Mouse (Mus musculus) stomach, embryonic 14.5 days (tissue): Measurements from ENCODE around the gene Tas2r135. TPM values are rescaled to one million over a fixed set of nuclear protein-coding genes. Genes with fewer than 3 reads are reported as not detected.

Source experiments
- ATAC-seq: fragments of 200-750 bp; cut with Nextera tagmentation; 2 replicates; pipeline ENCODE4 v1.8.0; 2017; ENCODE audit warnings: low read depth, moderate TSS enrichment; ENCODE audit not compliant: insufficient number of reproducible peaks, insufficient read depth, low FRiP score
- H3K27ac ChIP-seq: fragments of 300-500 bp; sonication (generic); 2 replicates; pipeline ENCODE4 v1.5.1; 2014; ENCODE audit warnings: mild to moderate bottlenecking, low read length, moderate library complexity, mixed read lengths
- H3K27me3 ChIP-seq: fragments of 300-500 bp; sonication (generic); 2 replicates; pipeline ENCODE4 v1.6.1; 2014; ENCODE audit warnings: low read length, control low read depth, mixed read lengths; ENCODE audit not compliant: control insufficient read depth, insufficient read depth
- H3K36me3 ChIP-seq: fragments of 300-500 bp; sonication (generic); 2 replicates; pipeline ENCODE4 v1.6.1; 2014; ENCODE audit warnings: mild to moderate bottlenecking, control low read depth, low read length, moderate library complexity, mixed read lengths; ENCODE audit not compliant: control insufficient read depth, insufficient read depth
- H3K4me1 ChIP-seq: fragments of 300-500 bp; sonication (generic); 2 replicates; pipeline ENCODE4 v1.6.1; 2014; ENCODE audit warnings: low read length, control low read depth, mixed read lengths; ENCODE audit not compliant: control insufficient read depth, insufficient read depth
- H3K4me2 ChIP-seq: fragments of 300-500 bp; sonication (generic); replicated peaks from 2 replicates; pipeline ENCODE4 v1.6.1; 2014; ENCODE audit warnings: low read depth, low read length, control low read depth
- H3K4me3 ChIP-seq: fragments of 300-500 bp; sonication (generic); 2 replicates; pipeline ENCODE4 v1.5.1; 2014; ENCODE audit warnings: low read depth, low read length, control low read depth
- H3K9ac ChIP-seq: fragments of 300-500 bp; sonication (generic); replicated peaks from 2 replicates; pipeline ENCODE4 v1.6.1; 2014; ENCODE audit warnings: low read depth, mild to moderate bottlenecking, control low read depth, low read length, moderate library complexity, mixed read lengths
- H3K9me3 ChIP-seq: fragments of 300-500 bp; sonication (generic); 2 replicates; pipeline ENCODE4 v1.6.1; 2016; ENCODE audit warnings: low read depth, low read length, control low read depth; ENCODE audit not compliant: control insufficient read depth
- WGBS: fragments of 180-500 bp; shearing (Covaris S2); extraction: QIAGEN DNeasy Blood & Tissue Kit; methylation state at CpG from one replicate; pipeline ENCODE4 v1.1.7; 2014; 5-methylcytosine and 5-hydroxymethylcytosine counted together
- polyA plus RNA-seq: library from polyadenylated mRNA; unstranded; fragments of >200 nt; fragmentation: Nextera tagmentation; extraction: Ambion mirVana; gene quantifications from 2 replicates; pipeline ENCODE4 v1.2.1, GENCODE M21; 2014

The Tas2r135 gene
- polyA plus RNA-seq, 1 experiment from 2014 or later: not detected

DNA sequence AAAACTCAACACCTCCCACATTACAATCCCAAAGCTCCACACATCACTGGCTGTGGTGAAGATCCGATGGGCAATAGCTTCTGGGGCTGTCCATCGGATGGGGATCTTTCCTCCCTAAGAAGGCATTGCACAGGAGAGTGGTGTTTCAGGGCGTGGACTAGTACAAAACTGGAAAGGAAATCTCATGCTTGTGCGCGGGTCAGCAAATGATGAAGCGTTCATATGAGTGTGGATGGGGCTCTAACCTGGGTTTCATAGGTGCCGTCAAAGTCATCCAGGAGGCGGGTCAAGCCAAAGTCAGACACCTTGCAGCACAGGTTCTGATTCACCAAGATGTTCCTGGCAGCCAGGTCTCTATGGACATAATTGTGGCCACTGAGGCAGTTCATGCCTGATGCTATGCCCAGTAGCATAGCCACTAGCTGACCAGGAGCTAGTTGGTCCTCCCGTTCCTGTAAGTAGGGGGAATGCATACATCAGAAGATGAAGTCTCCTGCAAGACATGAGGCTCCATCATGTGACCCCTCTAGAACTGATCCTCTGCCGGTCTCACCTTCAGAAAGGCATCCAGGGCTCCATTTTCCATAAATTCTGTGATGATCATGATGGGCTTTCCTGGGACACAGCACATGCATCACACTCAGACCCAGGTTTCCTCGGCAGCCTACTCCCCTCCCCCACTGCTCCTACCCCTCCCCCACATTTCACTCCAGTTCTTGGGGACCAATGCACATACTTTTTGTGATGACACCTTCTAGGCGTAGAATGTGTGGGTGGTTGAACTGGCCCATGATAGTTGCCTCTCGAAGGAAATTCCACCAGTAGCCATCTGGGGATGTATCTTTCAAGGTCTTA is 44.0 kb upstream of the Tas2r135 start:
- Histone ChIP-seq H3K9ac (no peak overlapping the region), H3K4me1 (peaks cover 8% of the 10 kb centered on the region), H3K36me3 (peaks cover 36% of the 10 kb centered on the region), H3K4me3 (no peak overlapping the region), H3K27me3 (no peaks in the 10 kb centered on the region), H3K4me2 (no peak overlapping the region), H3K9me3 (no peaks in the 10 kb centered on the region), H3K27ac (no peak overlapping the region)
- WGBS: 91% methylated on average over 13 of the region's 13 CpGs
- no peak for ATAC-seq

DNA sequence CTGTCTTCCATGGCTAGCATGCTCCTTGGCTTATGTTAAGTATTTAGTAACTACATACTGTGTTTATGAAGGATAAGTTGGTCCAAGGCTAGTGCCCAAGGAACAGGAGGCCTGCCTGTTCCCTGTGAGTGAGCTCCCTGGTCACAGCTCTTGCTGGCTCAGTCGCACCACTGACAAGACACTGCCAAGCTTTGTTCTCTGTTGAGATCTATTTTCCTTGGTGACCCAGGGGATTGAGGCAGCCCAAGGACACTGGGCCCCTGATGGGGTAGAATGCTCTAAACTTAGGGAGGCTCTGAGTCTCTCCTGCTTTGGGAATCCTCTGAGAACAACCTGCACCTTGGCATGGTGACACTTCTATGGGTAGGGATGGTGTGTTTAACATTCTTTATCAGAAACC is 43.2 kb upstream of the Tas2r135 start:
- Histone ChIP-seq H3K4me1 (0 out of 2 replicates have a peak, but pooled peaks cover 3% of the 10 kb centered on the region), H3K9ac (no peak overlapping the region), H3K36me3 (peaks cover 29% of the 10 kb centered on the region), H3K27me3 (no peaks in the 10 kb centered on the region), H3K4me3 (no peak overlapping the region), H3K27ac (no peak overlapping the region), H3K9me3 (no peaks in the 10 kb centered on the region), H3K4me2 (no peak overlapping the region)
- WGBS: 68% methylated on average over 1 of the region's 1 CpGs
- no peak for ATAC-seq

DNA sequence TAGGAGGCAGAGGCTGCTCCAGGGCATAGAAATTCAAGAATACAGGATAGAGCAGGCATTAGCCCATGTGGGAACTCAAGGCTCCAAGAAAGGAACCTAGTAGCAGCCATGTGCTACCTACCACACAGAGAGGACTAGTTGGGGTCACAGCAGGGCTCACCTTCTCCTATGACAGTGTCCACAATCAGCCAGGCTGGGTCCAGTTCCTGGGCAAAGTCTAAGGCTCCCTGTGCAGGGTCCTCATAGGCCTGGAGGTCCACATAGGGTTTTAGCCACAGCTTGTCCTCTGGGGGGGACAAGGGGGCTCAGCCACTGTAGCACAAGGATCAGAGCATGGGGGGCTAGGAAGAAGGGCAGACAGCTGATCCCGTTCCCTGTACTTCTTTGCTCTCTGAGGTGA is 42.7 kb upstream of the Tas2r135 start:
- Histone ChIP-seq H3K4me1 (0 out of 2 replicates have a peak, but pooled peaks cover 3% of the 10 kb centered on the region), H3K4me3 (no peak overlapping the region), H3K27me3 (no peaks in the 10 kb centered on the region), H3K9me3 (no peaks in the 10 kb centered on the region), H3K9ac (no peak overlapping the region), H3K36me3 (peaks cover 25% of the 10 kb centered on the region), H3K4me2 (no peak overlapping the region), H3K27ac (no peak overlapping the region)
- 83% methylated on average over 1 of the region's 1 CpGs for WGBS
- no peak for ATAC-seq

DNA sequence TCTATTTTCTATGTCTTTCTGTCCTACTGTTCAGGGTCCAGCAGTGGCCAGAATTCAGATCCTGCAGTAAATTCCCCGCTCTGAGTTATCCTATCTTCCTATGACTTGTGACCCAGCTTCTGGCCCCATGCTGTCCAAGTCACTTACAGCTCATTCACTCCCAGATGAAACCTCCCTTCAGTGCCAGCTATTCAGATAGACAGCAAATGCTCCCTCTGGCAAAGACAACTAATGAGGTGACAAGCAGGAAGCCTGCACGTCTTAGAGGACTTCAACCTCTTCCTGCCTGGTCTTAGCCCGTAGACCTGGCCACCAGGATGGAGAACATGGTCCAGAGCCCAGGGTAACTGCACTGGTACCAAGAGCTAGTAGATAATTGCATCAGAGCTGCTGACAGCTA is 42.3 kb upstream of the Tas2r135 start:
- ATAC-seq: no peak
- Histone ChIP-seq H3K27me3 (no peaks in the 10 kb centered on the region), H3K9ac (no peak overlapping the region), H3K4me1 (0 out of 2 replicates have a peak, but pooled peaks cover 2% of the 10 kb centered on the region), H3K4me2 (no peak overlapping the region), H3K36me3 (peaks cover 20% of the 10 kb centered on the region), H3K9me3 (no peaks in the 10 kb centered on the region), H3K4me3 (no peak overlapping the region), H3K27ac (no peak overlapping the region)
- 50% methylated on average over 3 of the region's 3 CpGs for whole genome bisulfite sequencing

DNA sequence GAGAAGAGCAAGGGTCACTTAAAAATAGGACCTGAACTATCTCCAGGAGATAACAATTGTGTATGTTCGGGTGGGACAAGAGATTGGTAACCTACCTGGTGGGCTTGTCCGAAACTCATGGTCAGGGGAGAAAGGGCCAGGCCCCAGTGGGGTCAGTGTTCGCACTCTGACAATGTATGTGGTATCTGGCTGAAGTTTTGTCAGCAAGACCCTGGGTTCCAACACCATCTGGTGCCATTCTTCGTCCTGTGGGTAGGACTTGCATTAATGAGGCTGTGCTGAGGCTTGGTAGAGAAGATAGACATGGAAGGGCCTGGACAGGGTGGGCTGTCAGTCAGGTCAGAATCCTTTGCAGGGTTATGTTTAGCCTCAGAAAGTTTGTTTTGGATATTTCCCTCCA is 41.2 kb upstream of the Tas2r135 start:
- H3K27me3 ChIP-seq: no peaks in the 10 kb centered on the region
- no peak for ATAC-seq
- H3K9me3 ChIP-seq: no peaks in the 10 kb centered on the region
- no peak overlapping the region for H3K4me3 ChIP-seq
- no peak overlapping the region for H3K4me2 ChIP-seq
- no peak overlapping the region for H3K27ac ChIP-seq
- H3K9ac ChIP-seq: no peak overlapping the region
- 84% methylated on average over 4 of the region's 4 CpGs for WGBS
- no peaks in the 10 kb centered on the region for H3K4me1 ChIP-seq
- peaks cover 10% of the 10 kb centered on the region for H3K36me3 ChIP-seq

DNA sequence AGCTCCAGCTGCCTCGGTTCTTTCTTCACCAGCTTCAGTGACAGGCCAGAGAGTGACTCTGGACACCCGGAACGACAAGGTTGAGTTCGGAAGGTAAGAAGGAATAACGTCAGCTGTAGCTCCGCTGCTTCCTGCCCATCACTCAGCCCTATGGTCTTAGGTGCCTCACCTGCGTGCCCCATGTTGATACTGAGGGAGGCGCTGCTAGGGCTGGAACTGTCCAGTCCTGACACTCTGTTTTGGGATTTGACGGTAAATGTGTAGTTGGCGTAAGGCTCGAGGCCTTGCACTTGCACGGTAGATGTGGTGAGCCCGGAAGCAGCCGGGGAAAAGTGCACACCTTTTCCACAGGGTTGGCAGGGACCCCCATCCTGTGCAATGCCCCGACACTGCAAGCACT is 40.6 kb upstream of the Tas2r135 start:
- no peaks in the 10 kb centered on the region for H3K27me3 ChIP-seq
- ATAC-seq: no peak
- H3K4me3 ChIP-seq: no peak overlapping the region
- 85% methylated on average over 15 of the region's 15 CpGs for WGBS
- H3K27ac ChIP-seq: no peak overlapping the region
- H3K36me3 ChIP-seq: peaks cover 6% of the 10 kb centered on the region
- H3K9ac ChIP-seq: no peak overlapping the region
- H3K4me2 ChIP-seq: no peak overlapping the region
- H3K4me1 ChIP-seq: no peaks in the 10 kb centered on the region
- no peaks in the 10 kb centered on the region for H3K9me3 ChIP-seq

DNA sequence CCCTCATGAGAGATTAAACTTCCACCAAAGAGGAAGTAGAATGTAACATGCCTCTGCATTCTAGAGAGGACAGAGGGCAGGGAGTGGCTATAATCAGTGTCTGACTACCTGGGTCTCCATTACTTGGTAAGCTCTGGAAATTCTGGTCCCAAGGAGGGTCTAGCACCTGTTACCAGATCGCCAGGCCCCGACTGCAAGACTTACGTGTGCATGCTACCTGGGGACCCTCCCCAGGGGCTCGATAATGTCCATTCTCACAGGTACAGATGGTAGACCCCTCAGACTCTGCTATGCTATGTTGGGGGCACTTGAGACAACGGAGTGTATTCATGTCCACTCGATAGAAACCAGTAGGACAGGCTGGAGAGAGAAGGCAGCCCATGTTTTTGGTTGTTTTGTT is 40.0 kb upstream of the Tas2r135 start:
- Histone ChIP-seq H3K27ac (no peak overlapping the region), H3K4me3 (no peak overlapping the region), H3K9me3 (no peaks in the 10 kb centered on the region), H3K4me2 (no peak overlapping the region), H3K36me3 (no peaks in the 10 kb centered on the region; the same call in 1 of the 2 replicates), H3K27me3 (no peaks in the 10 kb centered on the region), H3K4me1 (no peaks in the 10 kb centered on the region), H3K9ac (no peak overlapping the region)
- WGBS: 90% methylated on average over 6 of the region's 6 CpGs
- ATAC-seq: no peak

DNA sequence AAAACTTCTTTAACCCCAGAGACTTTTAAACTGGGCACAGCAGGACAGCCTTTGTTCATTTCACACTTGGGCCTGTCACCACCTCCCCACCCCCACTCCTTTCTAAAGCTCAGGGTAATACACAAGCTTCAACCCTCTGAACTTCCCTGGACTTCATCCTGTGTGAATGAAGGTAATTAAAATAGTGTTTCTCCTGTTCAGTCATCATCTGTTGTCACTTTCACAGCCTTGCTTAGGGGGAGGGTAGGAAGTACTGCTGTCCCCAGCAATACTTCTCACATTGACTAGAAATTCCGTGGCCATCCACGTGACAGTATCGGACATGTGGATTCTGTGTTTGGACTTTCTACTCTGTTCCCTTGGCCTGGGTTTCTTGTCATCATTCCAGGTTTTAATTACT is 35.4 kb upstream of the Tas2r135 start:
- no peak for ATAC-seq
- Histone ChIP-seq H3K27ac (no peak overlapping the region), H3K4me2 (no peak overlapping the region), H3K36me3 (no peaks in the 10 kb centered on the region), H3K9me3 (no peaks in the 10 kb centered on the region), H3K4me3 (no peak overlapping the region), H3K27me3 (no peaks in the 10 kb centered on the region), H3K9ac (no peak overlapping the region), H3K4me1 (peaks cover 30% of the 10 kb centered on the region)
- WGBS: 24% methylated on average over 3 of the region's 3 CpGs
